In genomic region chr11:48791894-48792293, GRCm38 (mm10) we compare ENCODE assay signal across 1 mouse cellular context. TPM values are rescaled to one million over a fixed set of nuclear protein-coding genes. Genes with fewer than 3 reads are reported as not detected.
"Had no signal": no experiment of that assay in that cellular context is flagged by ENCODE, and none has a peak within 500 bp of the region (broad histone marks: within the 10 kb centered on the region; RNA-seq: fewer than 3 reads in every experiment).

No protein-coding gene starts in this region.

RNA-seq across cellular contexts. Expression of gene Trim7, which starts 34.0 kb away (rescaled TPM):
- polyA plus RNA-seq: liver, embryonic 12.5 days had no signal
